Mouse (Mus musculus): Measurements from ENCODE around the gene Rgs6.

DNA sequence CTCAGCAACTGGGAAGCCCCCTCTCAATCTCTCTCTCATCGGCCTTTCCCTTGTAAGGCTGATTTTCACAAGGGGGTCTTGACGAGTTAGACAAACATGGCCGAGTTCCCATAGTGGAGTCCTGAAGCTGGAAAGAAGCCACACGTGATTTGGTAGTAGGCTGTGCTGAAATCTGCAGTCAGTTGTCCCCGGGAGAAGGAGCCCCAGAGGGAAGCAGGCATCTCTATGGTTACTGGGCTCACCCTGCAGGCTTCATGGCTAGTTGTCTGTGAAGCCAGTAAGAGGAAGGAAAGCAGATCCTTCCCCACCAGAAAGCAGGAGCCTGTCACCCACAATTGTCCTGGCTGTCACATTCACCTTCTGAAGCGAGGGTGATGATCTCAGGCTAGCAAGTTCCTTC is 231.2 kb downstream of the Rgs6 start:
- no peak for TF ChIP-seq EP300 (IDR thresholded peaks at IDR 0.05; ENCODE audit: low read depth)
- TF ChIP-seq CTCF (IDR thresholded peaks at IDR 0.05; ENCODE audit: low read depth), result no peak

Data from liver, embryonic 14.5 days (tissue).